Mouse (Mus musculus): ENCODE data around the gene Naxe. TPM values are rescaled to one million over a fixed set of nuclear protein-coding genes. Genes with fewer than 3 reads are reported as not detected.

Naxe gene
- polyA plus RNA-seq (2014; fragmentation: Nextera tagmentation; extraction: Ambion mirVana): 171 and 172 TPM in 2 replicates

- peak within 1 kb of the TSS; percentile 85 for H3K9ac ChIP-seq (ENCODE audit: low read length)
- peak within 1 kb of the TSS; percentile 93 for H3K4me3 ChIP-seq (ENCODE audit: low read depth, low read length)
- no peaks in the 10 kb centered on the region for H3K9me3 ChIP-seq (ENCODE audit: control insufficient read depth, low read length)
- H3K4me1 ChIP-seq (ENCODE audit: control insufficient read depth, insufficient read depth, low read length): peaks cover 8% of the 10 kb centered on the region
- 1% methylated on average over 58 of the region's 60 CpGs for WGBS
- peak within 1 kb of the TSS; percentile 81 for H3K4me2 ChIP-seq (ENCODE audit: low read depth, severe bottlenecking)
- peak within 1 kb of the TSS; percentile 62 for H3K27ac ChIP-seq (replicated peaks; ENCODE audit: low read depth, low read length)
- H3K27me3 ChIP-seq (ENCODE audit: control insufficient read depth, insufficient read depth, low read length): no peaks in the 10 kb centered on the region
- ATAC-seq (ENCODE audit: insufficient number of reproducible peaks, low FRiP score, low TSS enrichment, low read depth) (peak; percentile 90), DNase-seq (ENCODE audit: low spot score) (peak; percentile 94)
- peaks cover 8% of the 10 kb centered on the region; the same call in 1 of the 2 replicates for H3K36me3 ChIP-seq (ENCODE audit: control insufficient read depth, insufficient read depth, low read length)
These were observed at the start of gene Naxe for GRCm38 (mm10) chr3:88057902-88058696. TSS of gene Naxe (minus strand) at chr3:88058495.

- DNase-seq (ENCODE audit: low spot score): no peak
- no peak overlapping the region for H3K9ac ChIP-seq (ENCODE audit: low read length)
- no peaks in the 10 kb centered on the region for H3K4me1 ChIP-seq (ENCODE audit: control insufficient read depth, insufficient read depth, low read length)
- peaks cover 24% of the 10 kb centered on the region for H3K36me3 ChIP-seq (ENCODE audit: control insufficient read depth, insufficient read depth, low read length)
- no peak overlapping the region for H3K27ac ChIP-seq (replicated peaks; ENCODE audit: low read depth, low read length)
- no peak overlapping the region for H3K4me3 ChIP-seq (ENCODE audit: low read depth, low read length)
- WGBS: 94% methylated on average over 4 of the region's 4 CpGs
- no peak for ATAC-seq (ENCODE audit: insufficient number of reproducible peaks, low FRiP score, low TSS enrichment, low read depth)
- H3K4me2 ChIP-seq (ENCODE audit: low read depth, severe bottlenecking): no peak overlapping the region
- no peaks in the 10 kb centered on the region for H3K27me3 ChIP-seq (ENCODE audit: control insufficient read depth, insufficient read depth, low read length)
- no peaks in the 10 kb centered on the region for H3K9me3 ChIP-seq (ENCODE audit: control insufficient read depth, low read length)
These were observed 47.8 kb upstream of the Naxe start for GRCm38 (mm10) chr3:88106126-88106525.

- WGBS: 80% methylated on average over 6 of the region's 6 CpGs
- no peak overlapping the region for H3K4me2 ChIP-seq (ENCODE audit: low read depth, severe bottlenecking)
- H3K4me1 ChIP-seq (ENCODE audit: control insufficient read depth, insufficient read depth, low read length): no peaks in the 10 kb centered on the region
- no peaks in the 10 kb centered on the region for H3K9me3 ChIP-seq (ENCODE audit: control insufficient read depth, low read length)
- ATAC-seq (ENCODE audit: insufficient number of reproducible peaks, low FRiP score, low TSS enrichment, low read depth): no peak
- H3K27ac ChIP-seq (replicated peaks; ENCODE audit: low read depth, low read length): 0 out of 2 replicates have a peak overlapping the region, but pooled peaks have one; percentile 36
- no peak for DNase-seq (ENCODE audit: low spot score)
- peaks cover 25% of the 10 kb centered on the region for H3K36me3 ChIP-seq (ENCODE audit: control insufficient read depth, insufficient read depth, low read length)
- H3K4me3 ChIP-seq (ENCODE audit: low read depth, low read length): no peak overlapping the region
- H3K9ac ChIP-seq (ENCODE audit: low read length): no peak overlapping the region
- no peaks in the 10 kb centered on the region for H3K27me3 ChIP-seq (ENCODE audit: control insufficient read depth, insufficient read depth, low read length)
These were observed 44.3 kb upstream of the Naxe start for GRCm38 (mm10) chr3:88102611-88103010.

GRCm38 (mm10) chr3:88102196-88102595 is 43.9 kb upstream of the Naxe start:
- H3K4me3 ChIP-seq (ENCODE audit: low read depth, low read length): no peak overlapping the region
- 91% methylated on average over 6 of the region's 6 CpGs for WGBS
- ATAC-seq (ENCODE audit: insufficient number of reproducible peaks, low FRiP score, low TSS enrichment, low read depth): no peak
- H3K4me1 ChIP-seq (ENCODE audit: control insufficient read depth, insufficient read depth, low read length): no peaks in the 10 kb centered on the region
- no peaks in the 10 kb centered on the region for H3K9me3 ChIP-seq (ENCODE audit: control insufficient read depth, low read length)
- no peaks in the 10 kb centered on the region for H3K27me3 ChIP-seq (ENCODE audit: control insufficient read depth, insufficient read depth, low read length)
- DNase-seq (ENCODE audit: low spot score): no peak
- H3K36me3 ChIP-seq (ENCODE audit: control insufficient read depth, insufficient read depth, low read length): peaks cover 24% of the 10 kb centered on the region
- 0 out of 2 replicates have a peak overlapping the region, but pooled peaks have one; percentile 36 for H3K27ac ChIP-seq (replicated peaks; ENCODE audit: low read depth, low read length)
- no peak overlapping the region for H3K4me2 ChIP-seq (ENCODE audit: low read depth, severe bottlenecking)
- H3K9ac ChIP-seq (ENCODE audit: low read length): no peak overlapping the region

GRCm38 (mm10) chr3:88101736-88102135 is 43.4 kb upstream of the Naxe start:
- Histone ChIP-seq H3K9me3 (ENCODE audit: control insufficient read depth, low read length) (no peaks in the 10 kb centered on the region), H3K4me1 (ENCODE audit: control insufficient read depth, insufficient read depth, low read length) (no peaks in the 10 kb centered on the region), H3K27ac (replicated peaks; ENCODE audit: low read depth, low read length) (no peak overlapping the region), H3K36me3 (ENCODE audit: control insufficient read depth, insufficient read depth, low read length) (peaks cover 24% of the 10 kb centered on the region), H3K4me2 (ENCODE audit: low read depth, severe bottlenecking) (no peak overlapping the region), H3K4me3 (ENCODE audit: low read depth, low read length) (no peak overlapping the region), H3K27me3 (ENCODE audit: control insufficient read depth, insufficient read depth, low read length) (no peaks in the 10 kb centered on the region), H3K9ac (ENCODE audit: low read length) (no peak overlapping the region)
- ATAC-seq (ENCODE audit: insufficient number of reproducible peaks, low FRiP score, low TSS enrichment, low read depth) (no peak), DNase-seq (ENCODE audit: low spot score) (no peak)
- WGBS: 96% methylated on average over 7 of the region's 7 CpGs

- no peaks in the 10 kb centered on the region for H3K27me3 ChIP-seq (ENCODE audit: control insufficient read depth, insufficient read depth, low read length)
- H3K9ac ChIP-seq (ENCODE audit: low read length): no peak overlapping the region
- no peak overlapping the region for H3K4me2 ChIP-seq (ENCODE audit: low read depth, severe bottlenecking)
- no peak overlapping the region for H3K27ac ChIP-seq (replicated peaks; ENCODE audit: low read depth, low read length)
- no peak overlapping the region for H3K4me3 ChIP-seq (ENCODE audit: low read depth, low read length)
- no peaks in the 10 kb centered on the region for H3K9me3 ChIP-seq (ENCODE audit: control insufficient read depth, low read length)
- H3K4me1 ChIP-seq (ENCODE audit: control insufficient read depth, insufficient read depth, low read length): no peaks in the 10 kb centered on the region
- no peak for ATAC-seq (ENCODE audit: insufficient number of reproducible peaks, low FRiP score, low TSS enrichment, low read depth)
- WGBS: 98% methylated on average over 3 of the region's 3 CpGs
- H3K36me3 ChIP-seq (ENCODE audit: control insufficient read depth, insufficient read depth, low read length): peaks cover 22% of the 10 kb centered on the region
- DNase-seq (ENCODE audit: low spot score): no peak
These were observed 42.0 kb upstream of the Naxe start for GRCm38 (mm10) chr3:88100251-88100650.

GRCm38 (mm10) chr3:88097666-88098065 is 39.4 kb upstream of the Naxe start:
- Histone ChIP-seq H3K4me1 (ENCODE audit: control insufficient read depth, insufficient read depth, low read length) (no peaks in the 10 kb centered on the region), H3K27me3 (ENCODE audit: control insufficient read depth, insufficient read depth, low read length) (no peaks in the 10 kb centered on the region), H3K4me3 (ENCODE audit: low read depth, low read length) (no peak overlapping the region), H3K9me3 (ENCODE audit: control insufficient read depth, low read length) (no peaks in the 10 kb centered on the region), H3K36me3 (ENCODE audit: control insufficient read depth, insufficient read depth, low read length) (peaks cover 19% of the 10 kb centered on the region; the same call in 1 of the 2 replicates), H3K4me2 (ENCODE audit: low read depth, severe bottlenecking) (no peak overlapping the region), H3K27ac (replicated peaks; ENCODE audit: low read depth, low read length) (no peak overlapping the region), H3K9ac (ENCODE audit: low read length) (no peak overlapping the region)
- 77% methylated on average over 6 of the region's 6 CpGs for WGBS
- DNase-seq (ENCODE audit: low spot score) (no peak), ATAC-seq (ENCODE audit: insufficient number of reproducible peaks, low FRiP score, low TSS enrichment, low read depth) (no peak)

- WGBS: 92% methylated on average over 5 of the region's 5 CpGs
- DNase-seq (ENCODE audit: low spot score) (no peak), ATAC-seq (ENCODE audit: insufficient number of reproducible peaks, low FRiP score, low TSS enrichment, low read depth) (no peak)
- Histone ChIP-seq H3K27ac (replicated peaks; ENCODE audit: low read depth, low read length) (no peak overlapping the region), H3K4me1 (ENCODE audit: control insufficient read depth, insufficient read depth, low read length) (no peaks in the 10 kb centered on the region), H3K9ac (ENCODE audit: low read length) (no peak overlapping the region), H3K9me3 (ENCODE audit: control insufficient read depth, low read length) (no peaks in the 10 kb centered on the region), H3K27me3 (ENCODE audit: control insufficient read depth, insufficient read depth, low read length) (no peaks in the 10 kb centered on the region), H3K36me3 (ENCODE audit: control insufficient read depth, insufficient read depth, low read length) (peaks cover 14% of the 10 kb centered on the region; the same call in 1 of the 2 replicates), H3K4me3 (ENCODE audit: low read depth, low read length) (no peak overlapping the region), H3K4me2 (ENCODE audit: low read depth, severe bottlenecking) (no peak overlapping the region)
These were observed 35.8 kb upstream of the Naxe start for GRCm38 (mm10) chr3:88094126-88094525.

All from limb, embryonic 11.5 days (tissue).